Mouse (Mus musculus) G1E (cell line): ENCODE measurements around the gene Tlr8. TPM values are rescaled to one million over a fixed set of nuclear protein-coding genes. Genes with fewer than 3 reads are reported as not detected.

ENCODE experiments used
- ATAC-seq: 2 replicates; pipeline ENCODE4 v1.8.0; 2016; ENCODE audit warnings: mild to moderate bottlenecking; ENCODE audit not compliant: insufficient number of reproducible peaks, poor library complexity, low FRiP score, severe bottlenecking; ENCODE audit errors: extremely low read depth
- DNase-seq: peaks from one replicate; pipeline ENCODE4 v3.0.0; 2012; ENCODE audit warnings: low spot score
- H3K27me3 ChIP-seq: 2 replicates; pipeline ENCODE4 v1.6.1; 2012; ENCODE audit warnings: mild to moderate bottlenecking, low read length, inconsistent platforms; ENCODE audit not compliant: insufficient read depth
- H3K36me3 ChIP-seq: replicated peaks from 2 replicates; pipeline ENCODE3; 2012; ENCODE audit warnings: mild to moderate bottlenecking, inconsistent platforms
- H3K4me1 ChIP-seq: 2 replicates; pipeline ENCODE4 v1.6.1; 2012; ENCODE audit warnings: low read depth, low read length, inconsistent platforms, mixed read lengths; ENCODE audit not compliant: insufficient read depth
- H3K4me3 ChIP-seq: 2 replicates; pipeline ENCODE4 v1.5.1; 2012; ENCODE audit warnings: low read depth, mild to moderate bottlenecking, inconsistent platforms, low read length, moderate library complexity, mixed read lengths
- H3K9me3 ChIP-seq: replicated peaks from 2 replicates; pipeline ENCODE4 v1.6.1; 2012; ENCODE audit warnings: inconsistent platforms
- CTCF ChIP-seq: IDR thresholded peaks from 2 replicates; pipeline ENCODE4 v1.5.1; 2012; ENCODE audit warnings: low read depth, low read length, inconsistent platforms, mixed read lengths
- GATA1 ChIP-seq: IDR thresholded peaks from 2 replicates; pipeline ENCODE4 v1.6.1; 2012; ENCODE audit warnings: borderline replicate concordance, low read length, inconsistent platforms, mixed read lengths
- GATA2 ChIP-seq: IDR thresholded peaks from 2 replicates; pipeline ENCODE4 v1.6.1; 2012; ENCODE audit warnings: low read depth, low read length, inconsistent platforms, borderline replicate concordance
- POLR2AphosphoS5 ChIP-seq: IDR thresholded peaks from 2 replicates; pipeline ENCODE4 v1.6.1; 2012; ENCODE audit warnings: low read depth, low read length, inconsistent platforms; ENCODE audit not compliant: insufficient replicate concordance
- TAL1 ChIP-seq: conservative IDR thresholded peaks from 2 replicates; pipeline ENCODE4 v1.6.1; 2012; ENCODE audit warnings: low read depth, low read length, inconsistent platforms, mixed read lengths
- polyA plus RNA-seq: library from polyadenylated mRNA; stranded (reverse); fragments of >175 nt; gene quantifications from 2 replicates; pipeline ENCODE4 v1.2.3, GENCODE M21; 2012
- total RNA-seq, 2 experiments: library from RNA; stranded (forward) in 1 of 2; stranded (reverse) in 1 of 2; fragments of 200-1000 nt in 1 of 2; fragments of >200 nt in 1 of 2; fragmentation: Nextera tagmentation in 1 of 2; gene quantifications; 2 replicates each; pipeline ENCODE4 v1.2.3; 2014 to 2017

Gene Tlr8
- total and polyA plus RNA-seq, 3 experiments, result 0.11 TPM; not detected in 2

- Histone ChIP-seq H3K4me1 (no peaks in the 10 kb centered on the region), H3K36me3 (no peaks in the 10 kb centered on the region), H3K27me3 (no peaks in the 10 kb centered on the region), H3K9me3 (no peaks in the 10 kb centered on the region), H3K4me3 (no peak overlapping the region)
- ATAC-seq (no peak), DNase-seq (no peak)
- no peak for TF ChIP-seq GATA1
- 0 out of 2 replicates have a peak, but pooled peaks have one; percentile 17 for TF ChIP-seq CTCF
Observed at GRCm38 (mm10) chrX:167233104-167233687, 30.9 kb downstream of the Tlr8 start.

- H3K4me3 ChIP-seq, result no peak overlapping the region
- H3K27me3 ChIP-seq, result no peaks in the 10 kb centered on the region
- no peaks in the 10 kb centered on the region for H3K9me3 ChIP-seq
- no peak for ATAC-seq
- TF ChIP-seq GATA2 (no peak), TAL1 (no peak), GATA1 (no peak), POLR2AphosphoS5 (no peak), CTCF (no peak)
- no peaks in the 10 kb centered on the region for H3K4me1 ChIP-seq
- H3K36me3 ChIP-seq, result no peaks in the 10 kb centered on the region
- no peak for DNase-seq
Observed at GRCm38 (mm10) chrX:167231150-167231549, 33.0 kb downstream of the Tlr8 start.

GRCm38 (mm10) chrX:167229819-167230218 is 34.3 kb downstream of the Tlr8 start:
- DNase-seq, result no peak
- no peak overlapping the region for H3K4me3 ChIP-seq
- no peaks in the 10 kb centered on the region for H3K4me1 ChIP-seq
- no peaks in the 10 kb centered on the region for H3K27me3 ChIP-seq
- H3K9me3 ChIP-seq, result no peaks in the 10 kb centered on the region
- TF ChIP-seq GATA2 (no peak), POLR2AphosphoS5 (no peak), TAL1 (no peak), CTCF (no peak), GATA1 (no peak)
- H3K36me3 ChIP-seq, result no peaks in the 10 kb centered on the region
- ATAC-seq, result no peak

GRCm38 (mm10) chrX:167229206-167229605 is 34.9 kb downstream of the Tlr8 start:
- no peak overlapping the region for H3K4me3 ChIP-seq
- ATAC-seq (no peak), DNase-seq (no peak)

GRCm38 (mm10) chrX:167227756-167228155 is 36.4 kb downstream of the Tlr8 start:
- H3K4me3 ChIP-seq, result no peak overlapping the region
- DNase-seq (no peak), ATAC-seq (no peak)
- H3K9me3 ChIP-seq, result no peaks in the 10 kb centered on the region
- no peaks in the 10 kb centered on the region for H3K27me3 ChIP-seq
- no peaks in the 10 kb centered on the region for H3K36me3 ChIP-seq
- no peak for TF ChIP-seq GATA2
- no peaks in the 10 kb centered on the region for H3K4me1 ChIP-seq

More at GRCm38 (mm10) chrX:167229206-167229605, 34.9 kb downstream of the Tlr8 start:
- Histone ChIP-seq H3K4me1 (no peaks in the 10 kb centered on the region), H3K9me3 (no peaks in the 10 kb centered on the region), H3K36me3 (no peaks in the 10 kb centered on the region), H3K27me3 (no peaks in the 10 kb centered on the region)
- no peak for TF ChIP-seq TAL1

GRCm38 (mm10) chrX:167227138-167227537 is 37.0 kb downstream of the Tlr8 start:
- H3K4me3 ChIP-seq, result no peak overlapping the region

GRCm38 (mm10) chrX:167226570-167226969 is 37.6 kb downstream of the Tlr8 start:
- no peak for DNase-seq

More at GRCm38 (mm10) chrX:167227138-167227537, 37.0 kb downstream of the Tlr8 start:
- no peak for TF ChIP-seq GATA2
- TF ChIP-seq GATA1, result no peak
- TF ChIP-seq CTCF, result no peak
- TF ChIP-seq POLR2AphosphoS5, result no peak
- TF ChIP-seq TAL1, result no peak
- DNase-seq (no peak), ATAC-seq (no peak)
- H3K4me1 ChIP-seq, result no peaks in the 10 kb centered on the region
- H3K36me3 ChIP-seq, result no peaks in the 10 kb centered on the region
- H3K9me3 ChIP-seq, result no peaks in the 10 kb centered on the region
- H3K27me3 ChIP-seq, result no peaks in the 10 kb centered on the region

More at GRCm38 (mm10) chrX:167226570-167226969, 37.6 kb downstream of the Tlr8 start:
- Histone ChIP-seq H3K27me3 (no peaks in the 10 kb centered on the region), H3K9me3 (no peaks in the 10 kb centered on the region), H3K4me3 (no peak overlapping the region), H3K36me3 (no peaks in the 10 kb centered on the region), H3K4me1 (no peaks in the 10 kb centered on the region)
- TF ChIP-seq CTCF (no peak), POLR2AphosphoS5 (no peak), TAL1 (no peak), GATA1 (no peak), GATA2 (no peak)
- no peak for ATAC-seq
